Mouse (Mus musculus) layer of hippocampus, postnatal 10 days (tissue): ENCODE data around the gene Stk10. TPM values are rescaled to one million over a fixed set of nuclear protein-coding genes. Genes with fewer than 3 reads are reported as not detected.
A peak's percentile ranks its signal among the peaks of the same experiment; 100 is the strongest.

ENCODE experiments used
- DNase-seq, 2 experiments: peaks; one replicate each; pipeline ENCODE4 v3.0.0; 2021; ENCODE audit warnings: low spot score in 2 of 2
- total RNA-seq, 2 experiments: library from RNA; stranded (reverse); gene quantifications; 2 replicates each; pipeline ENCODE4 v1.2.3; 2021

The Stk10 gene
- total RNA-seq, 2 experiments from 2014 or later = 6.3 to 9.4 TPM

DNA sequence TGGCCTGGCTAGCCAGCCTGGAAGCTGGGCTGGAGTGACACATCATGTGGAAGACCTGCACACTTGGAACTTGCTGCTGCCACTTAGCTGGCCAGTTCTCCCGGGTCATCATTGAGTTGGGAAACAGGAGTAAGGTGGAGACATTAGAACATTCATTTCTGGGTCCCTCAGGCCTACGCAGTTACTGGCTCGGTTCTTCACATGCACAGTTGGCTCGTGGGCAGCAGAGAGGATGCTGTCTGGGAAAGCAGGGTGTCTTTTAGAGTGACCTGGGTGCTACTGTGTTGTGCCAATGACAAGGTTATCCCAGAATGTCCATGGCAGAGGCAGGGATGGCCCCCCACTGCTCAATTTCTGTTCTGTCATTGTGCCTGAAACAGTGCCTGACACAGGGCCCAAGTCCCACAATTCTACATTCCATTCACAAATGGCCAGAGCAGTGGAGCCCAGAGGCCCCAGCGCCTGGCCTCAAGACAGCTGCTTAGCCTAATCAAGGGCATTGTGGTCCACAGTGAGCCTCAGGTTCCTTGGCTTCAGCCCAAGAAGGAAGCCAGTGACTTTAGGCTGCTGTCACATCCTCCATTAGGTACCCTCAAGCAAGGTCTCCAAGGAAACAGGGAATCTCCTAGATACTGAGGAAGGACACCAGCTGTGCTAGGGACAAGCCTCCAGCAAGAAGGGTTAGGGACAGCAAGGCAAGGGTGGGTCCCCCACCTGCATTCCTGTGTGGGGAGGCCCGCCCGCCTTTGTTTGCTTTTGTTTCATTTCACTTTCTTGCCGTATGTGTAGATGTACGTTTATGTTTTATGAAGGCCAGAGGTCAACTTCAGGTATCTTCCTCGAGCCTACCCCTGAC lies 34.1 kb downstream of the Stk10 start:
- DNase-seq = no peak

DNA sequence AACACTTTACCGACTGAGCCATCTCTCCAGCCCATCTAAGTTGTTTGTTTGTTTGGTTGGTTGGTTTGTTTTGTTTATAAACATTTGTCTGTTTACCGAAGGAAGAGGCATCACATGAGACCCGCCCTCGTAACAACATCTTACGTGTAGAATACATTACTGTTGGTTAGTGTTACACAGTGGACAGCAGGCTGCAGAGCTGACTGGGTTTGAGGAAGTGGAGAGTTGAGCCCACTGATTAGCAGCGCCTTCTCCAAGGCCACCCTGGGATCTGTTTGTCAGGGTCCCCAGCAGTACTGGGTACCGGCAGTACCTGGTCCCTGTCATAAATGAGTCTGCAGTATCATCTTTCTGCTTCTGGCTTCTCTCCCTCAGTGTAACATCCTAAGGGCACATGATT lies 35.0 kb downstream of the Stk10 start:
- no peak for DNase-seq

- DNase-seq = no peak
These were observed 35.7 kb downstream of the Stk10 start for GRCm38 (mm10) chr11:32568637-32569293.

DNA sequence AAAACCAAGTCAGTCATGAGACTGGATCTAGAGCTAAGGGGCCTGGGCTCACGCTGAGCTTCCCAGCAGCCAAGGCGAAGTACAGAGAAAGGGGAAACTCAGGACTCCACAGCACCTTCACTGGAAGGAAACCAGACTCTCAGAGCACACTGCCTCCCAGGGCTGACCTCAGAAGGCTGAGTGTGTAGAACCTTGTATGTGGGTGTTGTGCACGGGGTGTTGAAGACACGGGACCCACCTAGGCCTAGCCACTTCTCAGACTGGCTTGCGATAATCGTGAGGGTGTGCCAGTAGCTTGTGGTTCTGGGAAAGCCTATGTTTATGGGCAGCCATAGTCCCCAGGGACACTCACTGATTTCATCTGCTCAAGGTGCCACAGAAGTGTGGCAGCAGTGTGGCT lies 38.0 kb downstream of the Stk10 start:
- no peak for DNase-seq

GRCm38 (mm10) chr11:32573669-32574068 lies 40.6 kb downstream of the Stk10 start:
- no peak for DNase-seq

DNA sequence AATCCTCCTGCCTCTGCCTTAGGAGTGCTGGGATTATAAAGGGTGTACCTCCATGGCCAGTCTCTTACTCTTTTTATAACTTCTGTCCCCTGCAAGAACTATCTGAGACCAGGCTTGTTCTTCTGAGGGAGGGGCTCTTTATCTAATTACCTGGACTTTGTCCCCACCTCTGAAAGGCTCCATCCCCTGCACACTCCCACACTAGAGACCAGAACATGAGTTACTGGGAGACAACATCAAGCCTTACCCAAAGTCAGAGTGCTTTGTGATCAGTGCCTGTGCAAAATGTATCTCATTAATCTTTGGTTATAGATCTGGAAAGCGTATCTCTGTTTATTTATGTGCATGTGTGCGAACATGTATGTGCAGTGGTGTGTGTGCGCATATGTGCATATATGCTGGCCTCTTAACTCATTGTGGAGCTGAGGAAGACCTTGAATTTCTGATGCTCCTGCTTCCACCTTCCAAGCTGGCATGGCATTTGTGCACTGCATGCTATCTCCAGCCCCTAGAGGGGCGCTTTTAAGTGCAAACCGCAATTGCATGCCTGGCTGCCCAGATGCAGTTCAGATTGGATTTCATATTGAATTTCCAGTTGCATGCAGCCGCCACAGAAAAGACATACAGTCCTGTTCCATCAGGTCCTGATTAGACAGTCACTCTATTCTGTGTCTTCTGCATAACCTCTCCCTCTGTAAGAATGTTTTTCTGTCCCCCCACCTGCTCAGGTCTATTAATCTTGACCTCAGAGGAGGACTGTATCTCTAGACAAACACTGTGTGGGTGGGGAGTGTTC lies 43.1 kb downstream of the Stk10 start:
- DNase-seq = no peak

DNA sequence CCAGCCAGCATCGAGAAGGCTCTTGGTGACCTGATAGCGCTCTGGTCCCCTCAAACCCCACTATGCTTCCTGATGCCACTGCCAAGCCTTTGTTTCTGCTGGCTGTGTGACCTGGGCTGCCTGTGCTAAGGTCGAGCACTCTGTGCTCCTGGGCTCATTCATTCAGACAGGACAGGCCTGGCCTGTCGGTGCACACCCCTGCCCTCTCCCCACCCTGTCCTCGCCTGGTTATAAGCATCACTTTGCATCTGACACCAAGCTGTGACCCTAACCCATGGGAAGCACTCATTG lies 43.6 kb downstream of the Stk10 start:
- no peak for DNase-seq

DNA sequence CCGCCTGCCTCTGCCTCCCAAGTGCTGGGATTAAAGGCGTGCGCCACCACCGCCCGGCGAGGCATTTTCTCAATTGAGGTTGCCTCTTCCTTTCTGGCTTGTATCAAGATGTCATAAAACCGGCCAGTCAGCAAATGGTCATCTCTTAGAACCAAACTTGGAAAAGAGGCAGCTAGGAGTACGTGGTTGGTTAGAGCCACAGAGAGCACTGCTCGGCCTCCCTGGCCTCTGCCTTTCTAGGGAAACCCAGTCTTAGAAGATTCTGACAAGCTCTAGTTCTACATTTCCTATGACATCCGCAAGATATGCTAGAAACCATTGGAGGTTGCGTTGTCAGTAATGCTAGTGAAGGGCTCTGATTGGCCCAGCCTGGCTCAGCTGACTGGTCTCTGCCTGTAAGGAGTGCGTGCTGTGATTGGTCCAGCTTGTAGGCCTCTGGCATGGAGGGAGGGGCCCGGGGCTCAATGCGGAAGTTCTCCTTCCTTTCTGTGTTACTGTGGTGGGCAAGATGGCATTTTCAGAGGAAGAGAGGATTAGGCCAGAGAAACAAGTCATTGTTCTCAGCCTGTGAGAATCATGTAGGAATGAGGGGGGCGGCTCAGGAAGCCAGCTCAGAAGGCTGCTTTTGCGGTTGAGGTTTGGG lies 47.3 kb downstream of the Stk10 start:
- DNase-seq = peak in 1 of 2 experiments; percentile 51

- no peak for DNase-seq
These were observed 47.9 kb downstream of the Stk10 start for GRCm38 (mm10) chr11:32581031-32581430.

- no peak for DNase-seq
These were observed 49.7 kb downstream of the Stk10 start for GRCm38 (mm10) chr11:32582813-32583212.

- DNase-seq = no peak
These were observed 52.9 kb downstream of the Stk10 start for GRCm38 (mm10) chr11:32585996-32586395.

DNA sequence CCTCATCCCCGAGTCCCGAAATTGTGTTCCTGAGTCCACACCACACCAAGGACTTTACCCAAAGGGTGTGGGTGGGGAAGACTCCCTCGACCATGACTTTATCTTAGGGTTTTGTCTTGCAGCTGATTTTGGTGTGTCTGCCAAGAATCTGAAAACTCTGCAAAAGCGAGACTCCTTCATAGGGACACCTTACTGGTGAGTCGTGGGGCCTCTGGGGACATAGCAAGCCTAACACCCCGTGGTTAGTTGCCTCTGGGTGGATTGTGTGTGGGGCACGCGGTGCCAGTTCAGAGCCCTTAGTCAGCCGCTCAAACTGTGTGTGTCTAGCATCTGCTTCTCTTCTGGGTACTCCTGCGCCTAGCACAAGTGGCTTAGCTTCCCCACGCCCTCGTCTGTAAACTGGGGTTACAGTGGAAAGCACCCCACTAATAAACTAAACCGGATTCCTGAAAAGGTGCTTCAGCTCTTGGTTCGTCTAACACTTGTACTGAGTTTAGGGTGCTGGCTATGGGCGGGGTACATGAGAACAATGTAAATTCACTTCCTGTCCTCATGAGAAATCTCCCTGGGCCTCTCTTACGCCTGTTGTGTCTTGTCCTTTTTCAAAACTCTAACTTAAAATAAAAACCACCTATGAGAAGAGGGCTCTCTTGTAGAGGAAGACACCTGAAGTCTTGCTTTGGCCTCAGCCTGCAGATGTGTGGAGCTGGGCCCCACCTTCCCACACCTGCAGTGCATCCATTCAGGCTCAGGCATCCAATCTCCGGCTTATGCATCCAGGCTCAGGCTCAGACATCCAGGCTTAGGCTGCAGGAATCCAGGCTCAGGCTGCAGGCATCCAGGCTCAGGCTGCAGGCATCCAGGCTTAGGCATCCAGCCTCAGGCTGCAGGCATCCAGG lies 54.3 kb downstream of the Stk10 start:
- DNase-seq = no peak

- peak; percentile 88 to 90 for DNase-seq
These were observed 55.2 kb downstream of the Stk10 start for GRCm38 (mm10) chr11:32588090-32588891.

DNA sequence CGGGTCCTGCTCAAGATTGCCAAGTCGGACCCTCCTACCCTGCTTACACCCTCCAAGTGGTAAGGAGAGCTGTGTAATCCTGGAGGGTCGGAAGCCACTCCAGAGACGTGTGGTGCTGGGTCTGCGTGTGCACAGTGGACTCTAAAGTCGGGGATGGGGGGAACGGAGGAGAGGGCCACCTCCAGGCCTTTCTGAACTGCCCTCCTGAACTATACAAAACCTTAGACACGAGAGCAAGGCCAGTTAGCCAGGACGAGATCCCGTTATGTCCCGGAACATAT lies 55.7 kb downstream of the Stk10 start:
- DNase-seq = no peak

- no peak for DNase-seq
These were observed 56.1 kb downstream of the Stk10 start for GRCm38 (mm10) chr11:32589201-32589600.

GRCm38 (mm10) chr11:32589791-32590190 lies 56.7 kb downstream of the Stk10 start:
- no peak for DNase-seq

- no peak for DNase-seq
These were observed 57.1 kb downstream of the Stk10 start for GRCm38 (mm10) chr11:32590205-32590604.

GRCm38 (mm10) chr11:32591921-32592850 lies 59.1 kb downstream of the Stk10 start:
- DNase-seq = peak in 1 of 2 experiments; percentile 43

DNA sequence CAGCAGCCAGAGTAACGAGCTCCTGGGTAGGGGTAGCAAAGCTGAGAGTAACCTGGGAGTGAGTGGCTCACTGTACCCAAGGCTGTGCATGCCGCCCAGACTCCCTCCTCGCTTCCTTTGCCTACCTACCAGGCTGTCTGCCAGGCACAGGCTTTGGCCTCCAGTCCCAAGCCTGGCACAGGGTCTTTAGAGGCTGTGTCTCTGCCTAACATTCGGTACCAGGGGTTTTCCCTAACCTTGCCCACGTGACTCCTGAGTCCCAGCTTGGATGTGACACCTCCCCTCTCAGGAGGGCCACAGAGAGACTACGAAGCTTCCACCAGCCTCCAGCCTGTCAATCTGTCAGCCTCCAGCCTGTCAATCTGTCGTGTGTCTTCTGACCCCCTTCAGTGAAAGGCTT lies 60.0 kb downstream of the Stk10 start:
- DNase-seq = no peak
